Mouse (Mus musculus): ENCODE data around the gene Nkain4.

Gene Nkain4

GRCm38 (mm10) chr2:180954061-180955047 is at the start of gene Nkain4:
Nkain4 (minus strand) TSS chr2:180954699.
- no peak for DNase-seq (ENCODE audit: low spot score)

- no peak for DNase-seq (ENCODE audit: low spot score)
These were observed 42.4 kb upstream of the Nkain4 start for GRCm38 (mm10) chr2:180996905-180997304.

GRCm38 (mm10) chr2:180996436-180996835 is 41.9 kb upstream of the Nkain4 start:
- DNase-seq (ENCODE audit: low spot score), result peak; percentile 12

- no peak for DNase-seq (ENCODE audit: low spot score)
These were observed 41.0 kb upstream of the Nkain4 start for GRCm38 (mm10) chr2:180995457-180995856.

- DNase-seq (ENCODE audit: low spot score), result no peak
These were observed 39.9 kb upstream of the Nkain4 start for GRCm38 (mm10) chr2:180994360-180994759.

GRCm38 (mm10) chr2:180990347-180990746 is 35.8 kb upstream of the Nkain4 start:
- no peak for DNase-seq (ENCODE audit: low spot score)

GRCm38 (mm10) chr2:180988948-180989347 is 34.4 kb upstream of the Nkain4 start:
- DNase-seq (ENCODE audit: low spot score), result no peak

- no peak for DNase-seq (ENCODE audit: low spot score)
These were observed 33.9 kb upstream of the Nkain4 start for GRCm38 (mm10) chr2:180988347-180988913.

GRCm38 (mm10) chr2:180987432-180988030 is 33.0 kb upstream of the Nkain4 start:
- DNase-seq (ENCODE audit: low spot score), result no peak

- no peak for DNase-seq (ENCODE audit: low spot score)
These were observed 32.5 kb upstream of the Nkain4 start for GRCm38 (mm10) chr2:180987001-180987400.

GRCm38 (mm10) chr2:180986449-180986848 is 31.9 kb upstream of the Nkain4 start, which contains the start of gene Col20a1:
Col20a1 (plus strand) TSS chr2:180986535.
- no peak for DNase-seq (ENCODE audit: low spot score)

GRCm38 (mm10) chr2:180985635-180986034 is 31.1 kb upstream of the Nkain4 start:
- DNase-seq (ENCODE audit: low spot score), result no peak

GRCm38 (mm10) chr2:180981133-180981532 is 26.6 kb upstream of the Nkain4 start:
- DNase-seq (ENCODE audit: low spot score), result no peak

- DNase-seq (ENCODE audit: low spot score), result peak; percentile 87
These were observed 12.7 kb upstream of the Nkain4 start, which contains the start of gene Arfgap1 for GRCm38 (mm10) chr2:180967010-180967763. Arfgap1 (plus strand) TSS chr2:180967225.

GRCm38 (mm10) chr2:180966092-180966882 is 11.8 kb upstream of the Nkain4 start:
- no peak for DNase-seq (ENCODE audit: low spot score)

- DNase-seq (ENCODE audit: low spot score), result peak; percentile 75
These were observed 9.5 kb upstream of the Nkain4 start for GRCm38 (mm10) chr2:180963956-180964355.

- no peak for DNase-seq (ENCODE audit: low spot score)
These were observed 8.3 kb upstream of the Nkain4 start for GRCm38 (mm10) chr2:180962616-180963308.

GRCm38 (mm10) chr2:180960187-180960586 is 5.7 kb upstream of the Nkain4 start:
- no peak for DNase-seq (ENCODE audit: low spot score)

- no peak for DNase-seq (ENCODE audit: low spot score)
These were observed 5.1 kb upstream of the Nkain4 start for GRCm38 (mm10) chr2:180959605-180960004.

GRCm38 (mm10) chr2:180953638-180954037 is 861 bp downstream of the Nkain4 start:
- no peak for DNase-seq (ENCODE audit: low spot score)
